Mouse (Mus musculus) urinary bladder, postnatal 14 days (tissue): ENCODE measurements around the gene Zfp771.
A peak's percentile ranks its signal among the peaks of the same experiment; 100 is the strongest.

Source experiments
- DNase-seq: peaks from one replicate; pipeline ENCODE4 v3.0.0; 2021; ENCODE audit warnings: low spot score

Gene Zfp771

DNA sequence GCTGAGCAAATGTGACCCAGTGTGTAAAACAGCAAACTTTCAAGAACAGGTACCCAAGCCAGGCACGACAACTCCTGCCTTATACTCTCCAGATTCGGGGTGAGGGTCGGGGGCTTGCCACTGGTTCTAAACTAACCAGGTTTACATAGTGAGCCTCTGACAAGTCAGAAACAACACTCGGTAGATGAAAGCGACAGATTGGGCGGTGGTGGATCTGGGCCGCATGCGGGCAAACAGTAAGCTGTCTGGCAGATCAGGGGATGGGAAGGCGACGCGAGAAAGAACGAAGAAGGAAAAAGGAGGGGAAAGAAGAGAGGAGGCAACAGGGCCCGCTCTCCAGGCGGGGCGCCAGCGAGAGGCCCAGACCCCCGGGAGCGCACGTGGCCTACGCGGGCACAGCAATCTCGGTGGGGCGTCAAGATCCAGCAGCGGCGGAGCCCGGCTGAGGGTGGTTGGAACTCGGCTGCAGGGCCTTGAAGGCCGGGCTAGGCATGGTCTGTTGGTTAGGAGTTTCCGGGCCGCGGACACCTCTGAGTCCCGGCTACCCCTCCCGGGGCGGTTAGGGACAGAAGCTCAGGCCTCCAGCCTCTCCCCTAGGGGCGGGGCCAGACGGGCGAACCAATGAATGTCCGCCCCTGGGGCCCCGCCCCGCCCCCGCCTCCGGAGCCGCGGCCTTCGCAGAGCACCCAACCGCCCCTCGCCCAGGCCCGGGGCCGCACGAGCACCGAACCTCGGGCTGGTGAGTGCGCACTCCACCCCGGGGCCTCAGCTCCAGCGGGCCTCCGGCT, at the start of gene Zfp771:
Gene Zfp771 (plus strand): TSS at position 405 of the 788 bp plus-strand sequence.
- DNase-seq: peak; percentile 96

DNA sequence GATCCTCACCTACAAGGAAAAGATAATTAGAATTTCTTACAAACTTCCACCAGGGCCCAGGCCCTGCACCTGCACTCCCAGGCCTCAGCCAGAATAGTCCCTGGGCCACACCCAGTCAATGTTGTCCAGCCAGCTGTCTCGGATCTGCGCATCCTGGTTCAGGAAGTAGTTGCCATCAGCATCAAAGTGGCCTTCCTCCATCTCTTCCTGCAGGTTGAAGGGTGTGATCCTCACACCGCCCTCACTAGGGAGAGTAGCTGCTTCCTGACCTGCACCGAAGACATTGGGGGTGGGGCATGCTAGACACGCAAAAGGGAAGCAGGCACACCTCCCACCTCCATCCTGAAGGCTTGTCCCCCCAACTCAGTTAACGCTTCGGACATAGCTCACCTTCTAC, 49.4 kb upstream of the Zfp771 start:
- no peak for DNase-seq

DNA sequence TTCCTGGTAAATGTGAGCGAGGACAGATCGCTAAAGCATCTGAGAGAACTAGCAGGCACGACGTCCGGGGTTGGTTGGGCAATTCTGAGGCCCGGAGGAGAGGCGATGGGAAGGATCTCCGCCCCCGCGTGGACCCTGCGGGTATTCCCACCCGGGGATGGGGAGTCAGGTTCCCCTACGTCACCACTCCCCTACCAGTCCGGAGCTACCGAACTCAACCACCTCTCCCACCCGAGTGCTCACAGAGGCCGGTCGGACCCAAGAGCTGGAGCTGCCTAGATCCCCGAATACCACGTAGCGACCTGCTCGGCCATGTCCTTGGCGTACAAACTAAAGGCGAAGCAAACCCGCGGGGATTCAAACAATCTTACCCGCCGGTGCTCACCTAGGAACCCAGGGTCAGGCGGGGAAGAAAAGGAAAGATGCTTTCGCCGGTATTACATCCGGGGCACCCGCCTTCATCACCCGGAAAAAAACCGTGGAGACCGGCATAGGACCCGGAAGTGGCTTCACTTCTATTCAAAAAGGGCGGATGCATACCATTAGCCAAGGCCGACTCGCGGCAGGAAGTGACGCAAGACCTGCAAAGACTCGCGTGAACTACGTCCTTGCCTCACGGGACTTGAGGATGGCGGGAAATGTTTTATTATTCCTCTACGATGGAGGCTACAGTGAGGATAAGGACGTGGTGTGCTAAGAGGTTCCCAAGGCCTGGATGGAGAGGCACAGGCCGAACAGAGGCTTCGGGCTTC, 48.4 kb upstream of the Zfp771 start, which contains the start of gene Cd2bp2:
Gene Cd2bp2 (minus strand): TSS at position 507 of the 752 bp plus-strand sequence.
- DNase-seq: peak; percentile 96

DNA sequence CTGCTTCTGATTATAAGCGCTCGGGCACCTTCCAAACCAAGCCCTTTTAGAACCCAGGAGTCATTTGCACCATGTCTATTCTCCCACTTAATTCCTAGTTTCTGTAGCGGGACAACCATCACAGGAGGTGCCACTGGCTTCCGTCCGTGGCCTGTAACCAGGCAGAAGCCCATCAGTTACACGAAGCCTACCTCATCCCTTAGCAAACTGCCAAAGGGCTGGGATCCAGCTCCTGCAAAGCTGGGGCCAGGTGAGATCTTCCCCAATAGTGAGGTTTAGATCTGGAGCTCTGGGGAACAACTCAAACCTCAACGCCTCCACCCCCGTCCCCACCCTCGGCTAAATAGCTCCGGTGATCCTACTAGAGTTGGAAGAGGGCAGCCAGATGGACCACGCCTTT, 47.6 kb upstream of the Zfp771 start:
- no peak for DNase-seq

DNA sequence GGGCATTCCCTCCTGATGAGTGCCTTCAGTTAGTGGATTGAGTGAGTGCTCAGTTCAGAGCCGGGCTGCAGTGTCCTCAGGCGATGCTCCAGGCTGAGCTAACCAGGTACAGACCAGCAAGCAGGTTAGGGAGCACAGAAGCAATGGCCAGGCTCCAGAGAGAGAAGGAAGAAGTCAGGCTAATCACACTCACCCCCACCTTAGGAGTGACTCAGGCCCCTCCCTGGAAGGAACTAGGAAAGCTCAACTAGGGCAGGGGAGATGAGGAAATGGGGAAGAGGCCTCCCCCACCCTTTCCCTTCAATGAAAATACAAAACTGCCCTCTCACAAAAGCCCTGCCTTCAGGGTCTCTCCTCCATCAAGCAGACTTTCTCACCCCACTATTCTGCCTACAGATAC, 37.5 kb upstream of the Zfp771 start:
- no peak for DNase-seq

DNA sequence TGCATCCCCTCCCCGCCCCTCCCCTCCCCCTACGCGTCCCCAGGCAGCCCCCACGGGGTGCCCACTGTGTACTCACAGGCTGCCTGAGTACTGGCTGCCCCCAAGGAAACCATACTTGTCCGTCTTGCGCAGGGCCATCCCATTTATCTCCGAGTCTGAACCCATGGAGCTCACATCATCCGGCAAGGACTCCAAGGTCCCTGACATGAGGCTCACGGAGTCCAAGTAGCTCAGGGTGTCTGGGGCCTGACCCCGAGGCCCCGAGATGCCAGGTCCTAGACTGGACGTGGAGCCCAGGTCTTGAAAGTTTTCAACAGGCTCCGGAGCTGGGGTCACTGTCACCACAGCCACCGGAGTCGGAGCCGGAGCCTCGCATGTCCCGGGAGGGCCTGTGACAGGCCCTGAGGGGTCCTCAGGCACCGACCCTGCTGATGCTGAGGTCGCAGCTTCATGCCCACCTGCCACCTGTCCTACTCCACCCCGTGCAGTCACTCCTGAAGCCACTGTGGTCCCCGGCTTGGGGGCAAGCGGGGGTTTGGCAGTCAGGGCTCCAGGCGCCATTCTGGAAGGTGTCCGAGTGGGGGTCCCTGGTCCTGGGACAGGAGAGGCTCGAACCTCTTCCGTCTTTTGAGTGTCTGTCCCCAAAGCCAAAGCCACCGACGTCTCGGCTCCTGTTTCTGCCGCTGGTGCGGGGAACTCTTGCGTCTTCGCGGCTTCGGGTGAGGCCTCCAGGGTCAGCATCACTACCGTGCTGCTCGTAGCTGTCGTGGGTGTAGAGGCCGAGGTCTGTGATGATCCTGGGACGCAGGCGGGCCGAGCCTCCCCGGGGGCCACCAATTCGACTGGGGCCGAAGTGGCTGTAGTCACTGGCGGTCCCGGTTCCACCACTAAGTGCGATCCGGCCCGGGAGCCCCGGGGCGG, 36.4 kb upstream of the Zfp771 start:
- DNase-seq: no peak

DNA sequence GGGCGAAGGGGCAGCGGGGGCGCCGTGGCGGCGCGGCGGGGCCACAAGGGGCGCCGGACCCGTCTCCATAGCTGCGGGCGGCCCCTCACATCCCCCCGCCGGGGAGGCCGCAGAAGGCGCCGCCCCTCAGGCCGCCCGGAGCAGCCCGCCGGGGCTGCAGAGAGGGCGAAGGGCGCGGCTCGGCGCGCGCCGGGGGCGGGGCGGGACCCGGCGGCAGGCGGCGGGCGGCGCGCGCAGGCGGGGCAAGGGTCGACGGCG, 35.9 kb upstream of the Zfp771 start, which contains the start of gene Tbc1d10b:
Gene Tbc1d10b (minus strand): TSS at position 174 of the 258 bp plus-strand sequence.
- no peak for DNase-seq

DNA sequence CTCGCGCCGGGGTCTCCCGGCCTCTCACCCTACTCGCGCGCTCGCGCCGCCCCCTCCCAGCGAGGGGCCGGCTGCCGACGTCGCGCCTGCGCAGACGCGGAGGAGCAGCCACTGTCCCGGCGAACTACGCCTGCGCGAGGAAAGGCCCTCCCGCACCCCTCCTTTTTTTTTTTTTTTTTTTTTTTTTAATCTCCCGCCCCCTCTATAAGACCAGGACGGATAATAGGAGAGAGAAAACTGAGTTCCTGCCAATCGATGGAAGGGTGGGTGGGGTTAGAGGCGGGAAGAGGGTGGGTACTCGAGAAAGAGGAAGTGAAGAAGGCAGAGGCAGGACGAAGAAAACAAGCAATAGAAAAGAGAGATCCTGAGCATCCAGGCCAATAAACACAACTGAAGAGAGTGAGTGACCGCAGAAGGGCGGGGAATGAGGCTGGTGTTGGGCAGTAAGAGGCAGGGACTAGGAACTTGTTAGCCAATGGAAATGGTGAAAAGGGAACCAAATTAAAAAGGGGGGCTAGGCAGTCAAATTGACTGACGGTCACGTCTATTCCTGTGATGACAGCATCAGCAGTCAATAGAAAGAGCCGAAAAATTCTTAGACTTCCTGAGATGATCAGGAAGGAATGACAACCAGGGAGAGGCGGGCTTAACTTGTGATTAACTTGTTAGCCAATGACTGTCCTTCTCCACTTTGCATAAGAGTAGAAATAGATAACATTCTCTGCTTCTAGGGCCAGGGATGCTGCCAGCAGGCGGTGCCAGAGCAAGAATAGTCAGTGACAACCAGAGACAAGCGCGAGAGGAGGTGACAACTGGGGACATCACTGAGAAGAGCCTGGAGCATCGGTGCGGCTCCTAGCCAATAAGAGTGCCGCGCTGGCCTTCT, 35.3 kb upstream of the Zfp771 start, which contains the start of gene Mylpf:
Gene Mylpf (plus strand): TSS at position 338 of the 886 bp plus-strand sequence.
- peak; percentile 92 for DNase-seq

DNA sequence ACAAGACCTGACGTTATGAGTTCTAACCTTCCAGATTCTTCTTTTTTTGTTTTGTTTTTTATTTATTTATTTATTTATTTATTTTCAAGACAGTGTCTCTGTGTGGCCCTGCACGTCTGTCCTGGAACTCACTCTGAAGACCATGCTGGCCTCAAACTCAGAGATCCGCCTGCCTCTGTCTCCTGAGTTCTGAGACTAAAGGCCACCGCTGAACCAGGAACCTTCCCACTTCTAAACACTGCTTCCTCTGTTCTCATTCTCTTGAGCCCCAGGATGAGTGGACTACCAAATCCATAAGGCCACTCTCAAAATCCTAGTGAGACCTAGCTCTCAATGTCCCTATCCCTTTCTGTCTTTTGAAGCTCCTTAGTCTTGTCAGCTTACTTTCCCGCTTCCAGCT, 34.2 kb upstream of the Zfp771 start:
- no peak for DNase-seq

DNA sequence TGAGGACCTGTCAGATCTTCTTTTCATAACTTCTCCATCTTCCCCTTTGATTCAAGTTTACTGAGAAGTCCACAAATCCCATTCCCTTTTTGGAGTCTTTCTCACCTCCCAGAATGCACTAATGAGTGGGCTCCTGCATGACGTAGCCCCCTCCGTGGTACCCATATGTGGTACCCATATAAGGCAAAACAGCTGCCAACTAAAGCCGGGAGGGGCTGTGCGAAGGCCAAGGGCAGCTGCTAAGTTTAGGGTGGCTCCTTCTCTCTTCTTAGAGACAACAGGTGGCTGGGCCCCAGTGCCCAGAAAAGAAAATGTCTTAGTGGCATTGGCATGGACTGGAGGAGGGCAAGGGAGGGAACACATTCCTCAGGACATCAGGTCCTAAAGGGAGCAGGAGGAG, 33.8 kb upstream of the Zfp771 start:
- DNase-seq: no peak

DNA sequence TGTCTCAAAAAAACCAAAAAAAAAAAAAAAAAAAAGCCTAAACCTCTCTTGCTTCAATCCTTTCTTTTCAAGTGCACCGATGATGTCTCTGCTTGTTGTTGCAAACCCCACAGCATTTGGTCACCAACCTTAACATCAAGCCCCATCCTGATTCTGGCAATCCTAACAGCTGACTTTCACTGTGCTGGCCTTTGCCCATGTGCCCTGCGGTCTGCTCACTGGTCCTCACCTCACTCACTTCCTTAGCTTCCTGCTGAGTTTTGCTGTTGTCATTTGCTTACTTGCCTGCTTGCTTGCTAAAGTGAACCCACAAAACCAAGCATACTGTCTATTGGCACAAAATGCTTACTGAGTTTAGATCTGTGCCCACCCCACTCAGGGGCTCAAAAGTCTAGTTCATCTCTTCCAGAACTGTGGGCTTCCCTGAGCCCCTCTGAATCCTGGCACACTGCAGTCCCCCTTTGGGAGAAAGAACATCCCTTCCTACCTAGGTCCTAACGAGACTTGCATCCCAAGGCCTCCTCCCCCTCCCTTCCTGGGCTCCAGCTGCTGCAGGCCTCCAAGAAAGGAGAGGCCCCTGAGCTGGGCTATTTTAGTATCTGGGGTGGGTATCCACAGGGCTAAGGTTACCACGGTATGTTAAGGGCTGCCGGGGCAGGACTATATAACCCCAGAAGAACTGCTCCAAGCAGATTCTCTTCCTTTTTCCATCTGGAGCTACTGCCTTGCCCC, 32.9 kb upstream of the Zfp771 start:
- no peak for DNase-seq

DNA sequence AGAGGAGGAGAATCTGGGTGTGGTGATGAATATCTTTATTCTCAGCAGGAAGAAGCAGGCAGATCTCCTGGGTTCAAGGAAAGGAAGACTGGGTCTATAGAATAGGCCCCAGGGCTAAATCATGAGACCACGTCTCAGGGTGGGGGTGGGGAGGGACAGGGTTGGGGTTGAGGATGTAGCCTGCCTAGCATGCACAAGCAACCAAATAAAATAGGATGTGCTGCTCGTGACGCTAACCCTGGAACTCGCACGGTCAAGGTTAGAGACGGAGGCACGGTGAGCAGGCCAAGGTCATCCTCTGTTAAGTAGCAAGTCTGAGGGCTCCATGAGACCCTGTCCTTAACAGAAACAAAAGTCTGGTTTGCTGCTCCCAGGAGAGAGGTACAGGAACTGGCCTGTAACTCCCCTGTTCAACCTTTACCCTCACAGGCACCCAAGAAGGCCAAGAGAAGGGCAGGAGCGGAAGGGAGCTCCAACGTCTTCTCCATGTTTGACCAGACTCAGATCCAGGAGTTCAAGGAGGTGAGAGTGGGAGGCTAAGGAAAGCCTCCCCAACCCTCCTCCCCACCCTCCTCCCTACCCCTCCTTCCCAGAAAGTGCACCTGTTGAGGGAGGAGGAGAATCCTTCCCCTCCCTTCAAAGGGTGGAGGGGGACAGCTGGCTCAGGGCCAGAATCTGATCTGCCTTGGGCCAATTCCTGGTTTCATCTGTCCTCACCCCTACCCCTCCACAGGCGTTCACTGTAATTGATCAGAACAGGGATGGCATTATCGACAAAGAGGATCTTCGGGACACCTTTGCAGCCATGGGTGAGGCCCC, 31.4 kb upstream of the Zfp771 start:
- DNase-seq: no peak

DNA sequence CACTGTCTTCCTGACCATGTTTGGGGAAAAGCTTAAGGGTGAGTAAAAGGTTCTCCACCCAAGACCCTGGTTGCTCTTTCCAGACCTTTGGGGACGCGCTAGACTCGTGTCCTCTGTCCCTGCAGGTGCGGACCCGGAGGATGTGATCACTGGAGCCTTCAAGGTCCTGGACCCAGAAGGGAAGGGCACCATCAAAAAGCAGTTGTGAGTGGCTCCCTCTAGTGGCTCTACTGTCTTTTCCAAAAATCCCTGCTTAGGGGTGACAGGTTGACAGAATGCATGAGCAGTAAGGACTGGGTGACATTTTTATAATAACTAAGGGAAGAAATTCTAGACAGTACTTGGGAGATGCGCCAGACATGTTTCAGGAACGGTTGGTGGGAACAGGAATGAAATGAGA, 30.6 kb upstream of the Zfp771 start:
- DNase-seq: no peak

DNA sequence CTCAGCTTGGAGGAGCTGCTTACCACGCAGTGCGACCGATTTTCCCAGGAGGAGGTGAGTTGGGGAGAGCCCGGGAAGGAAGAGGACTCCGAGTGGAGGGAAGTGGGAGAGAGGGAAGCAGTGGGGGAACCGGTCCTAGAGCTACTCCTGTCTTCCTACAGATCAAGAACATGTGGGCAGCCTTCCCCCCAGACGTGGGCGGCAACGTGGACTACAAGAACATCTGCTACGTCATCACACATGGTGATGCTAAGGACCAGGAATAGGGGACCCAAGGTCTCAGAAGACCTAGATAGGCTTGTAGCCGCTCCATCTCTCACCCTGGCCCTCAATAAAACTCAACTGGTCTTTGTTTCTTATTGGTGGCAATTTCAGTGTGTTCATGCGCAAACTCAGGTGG, 30.1 kb upstream of the Zfp771 start:
- DNase-seq: no peak

DNA sequence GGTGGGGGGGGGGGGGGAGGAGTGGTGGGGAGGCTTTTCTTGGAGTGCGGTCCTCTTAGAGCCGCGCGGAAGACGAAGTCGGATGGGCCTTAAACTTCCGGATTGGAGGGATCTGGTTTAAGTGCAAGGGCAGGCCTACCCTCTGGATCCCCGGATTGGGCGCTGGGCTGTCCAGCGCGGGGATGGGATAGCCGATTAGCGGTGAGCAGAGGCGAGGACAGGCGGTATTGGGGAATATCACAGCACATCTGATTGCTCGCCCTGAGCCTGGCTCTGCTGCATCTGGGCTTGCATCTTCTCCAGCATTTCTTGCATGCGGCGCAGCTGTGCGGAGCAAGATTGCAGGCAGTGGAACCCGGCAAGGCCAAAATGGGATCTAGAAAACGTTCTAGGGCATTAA, 29.6 kb upstream of the Zfp771 start:
- no peak for DNase-seq

DNA sequence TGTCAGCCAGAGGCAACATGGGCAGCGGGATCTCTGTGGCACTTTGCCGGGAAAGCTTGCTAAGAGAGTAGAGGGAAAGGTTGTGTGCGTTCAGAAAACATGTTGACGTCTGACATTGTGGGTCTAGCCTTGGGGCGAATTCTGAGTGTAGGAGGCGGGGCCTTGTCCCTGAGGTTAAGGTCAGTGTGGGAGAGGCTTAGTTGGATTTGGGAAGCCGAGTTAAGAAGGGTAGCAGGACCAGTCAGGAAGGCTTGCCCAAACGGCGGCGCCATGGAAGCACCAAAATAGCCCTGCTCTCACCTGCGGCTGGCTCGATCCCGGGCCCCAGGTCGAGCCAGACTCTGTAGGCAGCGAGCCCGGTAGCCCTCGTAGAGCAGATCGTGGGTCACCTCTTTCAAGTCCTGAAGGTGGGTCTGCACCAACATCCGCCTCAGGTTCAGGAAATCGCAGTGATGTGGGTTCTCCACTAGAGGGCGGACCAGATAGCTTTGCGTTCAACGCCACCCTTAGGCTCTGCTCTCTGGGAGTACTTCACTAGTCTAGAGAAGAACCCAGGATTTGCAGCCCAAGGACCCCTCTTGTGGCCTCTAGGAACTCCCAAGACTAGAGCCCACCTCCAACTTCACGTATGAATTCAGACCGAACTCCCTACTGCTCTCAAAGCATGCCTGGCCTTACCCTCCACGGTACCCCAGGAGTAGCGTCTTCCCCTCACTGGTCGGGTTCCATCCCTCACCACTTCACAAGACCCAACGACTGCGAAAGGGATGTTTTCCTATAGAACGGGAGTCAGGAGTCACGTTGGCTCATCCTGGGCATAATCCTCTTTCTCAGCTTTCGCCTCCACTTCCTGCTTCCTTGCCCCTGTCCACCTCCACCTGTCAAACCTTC, 28.8 kb upstream of the Zfp771 start:
- DNase-seq: peak; percentile 67

DNA sequence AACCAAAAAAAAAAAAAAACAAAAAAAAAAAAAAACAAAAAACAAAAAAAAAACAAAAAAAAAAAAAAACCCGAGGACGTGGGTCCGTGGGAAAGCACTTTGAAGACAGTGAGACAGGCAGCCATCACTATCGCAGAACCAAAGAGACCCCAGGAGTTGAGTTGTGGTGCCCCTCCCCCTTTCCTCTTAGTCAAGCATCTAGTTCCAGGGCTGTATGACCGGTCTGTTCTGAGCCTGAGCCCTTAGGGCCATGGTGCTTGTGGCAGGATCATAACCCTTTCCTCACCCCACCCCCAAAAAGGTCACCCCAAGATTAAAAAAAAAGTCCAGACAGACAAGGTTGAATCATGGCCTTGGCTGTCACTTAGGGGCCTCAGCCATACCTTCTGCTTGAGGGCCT, 27.8 kb upstream of the Zfp771 start:
- no peak for DNase-seq

DNA sequence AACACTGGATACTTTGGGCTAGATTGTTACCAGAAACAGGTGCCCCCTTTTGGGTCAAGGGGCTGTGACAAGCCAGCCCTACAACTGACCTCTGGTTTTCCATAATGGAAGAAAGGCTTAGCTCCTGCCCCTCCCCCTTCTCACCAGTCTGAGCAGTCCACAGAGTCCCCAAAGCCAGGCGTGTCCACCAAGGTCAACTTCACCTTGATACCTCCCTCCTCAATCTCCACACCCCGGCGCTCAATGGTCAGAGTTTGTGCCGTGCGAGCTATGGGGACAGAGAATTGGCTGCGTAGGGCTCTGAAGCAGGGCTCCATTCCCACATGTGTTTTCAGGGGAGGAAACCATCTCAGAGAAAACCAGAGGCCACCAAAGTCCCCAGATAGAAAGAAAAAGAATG, 26.6 kb upstream of the Zfp771 start:
- DNase-seq: no peak
